Mouse (Mus musculus): Measurements from ENCODE around the gene Ptprf. TPM values are rescaled to one million over a fixed set of nuclear protein-coding genes. Genes with fewer than 3 reads are reported as not detected.

The Ptprf gene
- polyA plus RNA-seq, 1 experiment from 2014 or later: 29.1 TPM

- Histone ChIP-seq H3K9me3 (ENCODE audit: control insufficient read depth, low read length) (no peaks in the 10 kb centered on the region), H3K27ac (ENCODE audit: low read depth, low read length) (no peak overlapping the region), H3K4me3 (ENCODE audit: low read depth, low read length) (no peak overlapping the region), H3K9ac (ENCODE audit: low read depth, low read length) (no peak overlapping the region), H3K36me3 (ENCODE audit: control insufficient read depth, insufficient read depth, low read length) (peaks cover 21% of the 10 kb centered on the region), H3K4me2 (no peak overlapping the region), H3K27me3 (replicated peaks; ENCODE audit: control insufficient read depth, insufficient read depth, low read length) (no peaks in the 10 kb centered on the region), H3K4me1 (replicated peaks; ENCODE audit: control insufficient read depth, insufficient read depth, low read length) (no peaks in the 10 kb centered on the region)
- ATAC-seq (replicated peaks; ENCODE audit: low FRiP score) (no peak), DNase-seq (ENCODE audit: low spot score) (no peak)
- 75% methylated on average over 9 of the region's 9 CpGs for WGBS
Observed at GRCm38 (mm10) chr4:118220756-118221155, 70.4 kb downstream of the Ptprf start.

GRCm38 (mm10) chr4:118219487-118219886 lies 71.7 kb downstream of the Ptprf start:
- DNase-seq (ENCODE audit: low spot score) (no peak), ATAC-seq (replicated peaks; ENCODE audit: low FRiP score) (no peak)
- Histone ChIP-seq H3K4me3 (ENCODE audit: low read depth, low read length) (no peak overlapping the region), H3K27ac (ENCODE audit: low read depth, low read length) (no peak overlapping the region), H3K27me3 (replicated peaks; ENCODE audit: control insufficient read depth, insufficient read depth, low read length) (no peaks in the 10 kb centered on the region), H3K4me1 (replicated peaks; ENCODE audit: control insufficient read depth, insufficient read depth, low read length) (no peaks in the 10 kb centered on the region), H3K36me3 (ENCODE audit: control insufficient read depth, insufficient read depth, low read length) (peaks cover 10% of the 10 kb centered on the region), H3K9ac (ENCODE audit: low read depth, low read length) (no peak overlapping the region), H3K9me3 (ENCODE audit: control insufficient read depth, low read length) (no peaks in the 10 kb centered on the region), H3K4me2 (no peak overlapping the region)
- 88% methylated on average over 6 of the region's 6 CpGs for WGBS

DNA sequence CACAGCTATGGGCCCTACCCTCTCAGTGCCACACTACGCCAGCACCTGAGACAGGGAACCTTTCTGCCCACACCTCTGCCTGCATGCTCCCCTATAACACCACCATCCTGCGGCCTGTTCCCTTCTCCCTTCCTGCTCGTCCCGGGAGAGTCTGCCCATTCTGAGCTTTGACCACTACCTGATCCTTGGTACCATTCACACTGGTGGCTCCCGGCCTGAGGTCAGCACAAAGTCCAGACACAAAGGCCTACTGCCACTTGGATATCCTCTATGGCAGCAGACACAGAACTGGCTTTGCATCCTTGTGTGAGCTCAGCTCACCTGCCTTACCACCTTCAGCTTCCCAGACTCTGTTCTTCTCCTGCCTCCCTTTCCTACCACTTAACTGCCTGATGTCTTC lies 72.7 kb downstream of the Ptprf start:
- Histone ChIP-seq H3K4me1 (replicated peaks; ENCODE audit: control insufficient read depth, insufficient read depth, low read length) (no peaks in the 10 kb centered on the region), H3K4me2 (no peak overlapping the region), H3K36me3 (ENCODE audit: control insufficient read depth, insufficient read depth, low read length) (peaks cover 6% of the 10 kb centered on the region), H3K27ac (ENCODE audit: low read depth, low read length) (no peak overlapping the region), H3K9me3 (ENCODE audit: control insufficient read depth, low read length) (no peaks in the 10 kb centered on the region), H3K9ac (ENCODE audit: low read depth, low read length) (no peak overlapping the region), H3K27me3 (replicated peaks; ENCODE audit: control insufficient read depth, insufficient read depth, low read length) (no peaks in the 10 kb centered on the region), H3K4me3 (ENCODE audit: low read depth, low read length) (no peak overlapping the region)
- WGBS: 75% methylated on average over 5 of the region's 5 CpGs
- ATAC-seq (replicated peaks; ENCODE audit: low FRiP score): no peak
- no peak for DNase-seq (ENCODE audit: low spot score)

- Histone ChIP-seq H3K4me3 (ENCODE audit: low read depth, low read length) (no peak overlapping the region), H3K9me3 (ENCODE audit: control insufficient read depth, low read length) (no peaks in the 10 kb centered on the region), H3K4me2 (no peak overlapping the region), H3K36me3 (ENCODE audit: control insufficient read depth, insufficient read depth, low read length) (peaks cover under 1% of the 10 kb centered on the region; the same call in 1 of the 2 replicates), H3K9ac (ENCODE audit: low read depth, low read length) (no peak overlapping the region), H3K4me1 (replicated peaks; ENCODE audit: control insufficient read depth, insufficient read depth, low read length) (no peaks in the 10 kb centered on the region), H3K27me3 (replicated peaks; ENCODE audit: control insufficient read depth, insufficient read depth, low read length) (no peaks in the 10 kb centered on the region), H3K27ac (ENCODE audit: low read depth, low read length) (no peak overlapping the region)
- DNase-seq (ENCODE audit: low spot score): no peak
- ATAC-seq (replicated peaks; ENCODE audit: low FRiP score): peak; percentile 46; the same call in 1 of the 2 replicates
- whole genome bisulfite sequencing: 77% methylated on average over 17 of the region's 17 CpGs
Observed at GRCm38 (mm10) chr4:118216726-118217595, 74.2 kb downstream of the Ptprf start.

DNA sequence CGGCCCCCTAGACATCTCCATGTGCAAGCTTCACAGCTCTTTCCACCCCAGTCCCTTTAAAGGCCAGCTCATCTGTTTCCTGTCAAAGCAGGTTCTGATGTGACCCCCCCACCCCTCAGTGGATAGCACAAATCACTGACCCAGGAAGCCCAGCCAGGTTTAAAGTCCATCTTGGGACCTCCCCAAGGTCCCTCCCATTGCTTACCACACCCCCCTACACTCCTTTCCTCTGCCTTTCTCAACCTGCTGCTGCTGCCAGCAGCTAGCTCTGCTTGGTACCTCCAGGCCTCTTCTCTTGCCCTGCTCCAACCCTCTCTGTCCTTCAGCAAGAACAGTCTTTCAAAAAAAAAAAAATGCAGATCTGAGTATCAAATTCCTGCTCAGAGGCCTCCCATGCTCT lies 76.3 kb downstream of the Ptprf start:
- H3K9ac ChIP-seq (ENCODE audit: low read depth, low read length): no peak overlapping the region
- H3K27me3 ChIP-seq (replicated peaks; ENCODE audit: control insufficient read depth, insufficient read depth, low read length): no peaks in the 10 kb centered on the region
- no peak for DNase-seq (ENCODE audit: low spot score)
- no peaks in the 10 kb centered on the region for H3K9me3 ChIP-seq (ENCODE audit: control insufficient read depth, low read length)
- no peak overlapping the region for H3K4me3 ChIP-seq (ENCODE audit: low read depth, low read length)
- H3K27ac ChIP-seq (ENCODE audit: low read depth, low read length): no peak overlapping the region
- H3K36me3 ChIP-seq (ENCODE audit: control insufficient read depth, insufficient read depth, low read length): peaks cover 5% of the 10 kb centered on the region; the same call in 1 of the 2 replicates
- no peak overlapping the region for H3K4me2 ChIP-seq
- H3K4me1 ChIP-seq (replicated peaks; ENCODE audit: control insufficient read depth, insufficient read depth, low read length): no peaks in the 10 kb centered on the region
- ATAC-seq (replicated peaks; ENCODE audit: low FRiP score): no peak
- WGBS: 82% methylated on average over 1 of the region's 1 CpGs

GRCm38 (mm10) chr4:118206918-118207640 lies 84.1 kb downstream of the Ptprf start:
- H3K9ac ChIP-seq (ENCODE audit: low read depth, low read length): no peak overlapping the region
- no peaks in the 10 kb centered on the region for H3K9me3 ChIP-seq (ENCODE audit: control insufficient read depth, low read length)
- H3K36me3 ChIP-seq (ENCODE audit: control insufficient read depth, insufficient read depth, low read length): peaks cover 8% of the 10 kb centered on the region; the same call in 1 of the 2 replicates
- no peak overlapping the region for H3K4me2 ChIP-seq
- DNase-seq (ENCODE audit: low spot score) (no peak), ATAC-seq (replicated peaks; ENCODE audit: low FRiP score) (no peak)
- no peak overlapping the region for H3K27ac ChIP-seq (ENCODE audit: low read depth, low read length)
- no peaks in the 10 kb centered on the region for H3K27me3 ChIP-seq (replicated peaks; ENCODE audit: control insufficient read depth, insufficient read depth, low read length)
- 67% methylated on average over 10 of the region's 10 CpGs for WGBS
- no peak overlapping the region for H3K4me3 ChIP-seq (ENCODE audit: low read depth, low read length)
- H3K4me1 ChIP-seq (replicated peaks; ENCODE audit: control insufficient read depth, insufficient read depth, low read length): no peaks in the 10 kb centered on the region

GRCm38 (mm10) chr4:118205906-118206305 lies 85.3 kb downstream of the Ptprf start:
- H3K27ac ChIP-seq (ENCODE audit: low read depth, low read length): no peak overlapping the region
- H3K9me3 ChIP-seq (ENCODE audit: control insufficient read depth, low read length): no peaks in the 10 kb centered on the region
- no peak overlapping the region for H3K4me3 ChIP-seq (ENCODE audit: low read depth, low read length)
- no peak overlapping the region for H3K9ac ChIP-seq (ENCODE audit: low read depth, low read length)
- no peaks in the 10 kb centered on the region for H3K27me3 ChIP-seq (replicated peaks; ENCODE audit: control insufficient read depth, insufficient read depth, low read length)
- peaks cover 5% of the 10 kb centered on the region; the same call in 1 of the 2 replicates for H3K36me3 ChIP-seq (ENCODE audit: control insufficient read depth, insufficient read depth, low read length)
- H3K4me2 ChIP-seq: no peak overlapping the region
- 82% methylated on average over 2 of the region's 2 CpGs for WGBS
- DNase-seq (ENCODE audit: low spot score): no peak
- H3K4me1 ChIP-seq (replicated peaks; ENCODE audit: control insufficient read depth, insufficient read depth, low read length): no peaks in the 10 kb centered on the region
- ATAC-seq (replicated peaks; ENCODE audit: low FRiP score): no peak

GRCm38 (mm10) chr4:118199093-118199492 lies 92.1 kb downstream of the Ptprf start:
- no peak overlapping the region for H3K4me3 ChIP-seq (ENCODE audit: low read depth, low read length)
- 87% methylated on average over 2 of the region's 2 CpGs for WGBS
- ATAC-seq (replicated peaks; ENCODE audit: low FRiP score) (no peak), DNase-seq (ENCODE audit: low spot score) (no peak)
- no peaks in the 10 kb centered on the region for H3K36me3 ChIP-seq (ENCODE audit: control insufficient read depth, insufficient read depth, low read length)
- no peaks in the 10 kb centered on the region for H3K4me1 ChIP-seq (replicated peaks; ENCODE audit: control insufficient read depth, insufficient read depth, low read length)
- H3K27me3 ChIP-seq (replicated peaks; ENCODE audit: control insufficient read depth, insufficient read depth, low read length): no peaks in the 10 kb centered on the region
- H3K9me3 ChIP-seq (ENCODE audit: control insufficient read depth, low read length): no peaks in the 10 kb centered on the region
- H3K9ac ChIP-seq (ENCODE audit: low read depth, low read length): no peak overlapping the region
- no peak overlapping the region for H3K4me2 ChIP-seq
- H3K27ac ChIP-seq (ENCODE audit: low read depth, low read length): no peak overlapping the region

Data from liver, embryonic 11.5 days (tissue).